Mouse (Mus musculus) heart, postnatal 0 days (tissue): ENCODE measurements around the gene Aebp1. TPM values are rescaled to one million over a fixed set of nuclear protein-coding genes. Genes with fewer than 3 reads are reported as not detected.

ENCODE experiments used
- ATAC-seq: fragments of 200-750 bp; cut with Nextera tagmentation; 2 replicates; pipeline ENCODE4 v1.8.0; 2017; ENCODE audit warnings: low read depth, moderate number of reproducible peaks, moderate library complexity; ENCODE audit not compliant: insufficient read depth
- DNase-seq: peaks from one replicate; pipeline ENCODE4 v3.0.0-alpha.2; 2016; ENCODE audit warnings: low spot score
- H3K27ac ChIP-seq: fragments of 300-500 bp; sonication (generic); 2 replicates; pipeline ENCODE4 v1.5.1; 2014; ENCODE audit warnings: low read depth, mild to moderate bottlenecking
- H3K27me3 ChIP-seq: fragments of 300-500 bp; sonication (generic); 2 replicates; pipeline ENCODE4 v1.6.1; 2014; ENCODE audit warnings: low read length, mixed read lengths; ENCODE audit not compliant: control insufficient read depth, insufficient read depth
- H3K36me3 ChIP-seq: fragments of 300-500 bp; sonication (generic); replicated peaks from 2 replicates; pipeline ENCODE4 v1.6.1; 2014; ENCODE audit warnings: low read length, mixed read lengths; ENCODE audit not compliant: control insufficient read depth, insufficient read depth
- H3K4me1 ChIP-seq: fragments of 300-500 bp; sonication (generic); 2 replicates; pipeline ENCODE4 v1.6.1; 2014; ENCODE audit warnings: antibody characterized with exemption; ENCODE audit not compliant: control insufficient read depth, insufficient read depth
- H3K4me2 ChIP-seq: fragments of 300-500 bp; sonication (generic); 2 replicates; pipeline ENCODE4 v1.6.1; 2014; ENCODE audit warnings: low read depth, mild to moderate bottlenecking, low read length, moderate library complexity
- H3K4me3 ChIP-seq: fragments of 300-500 bp; sonication (generic); 2 replicates; pipeline ENCODE4 v1.5.1; 2014; ENCODE audit warnings: low read depth, low read length
- H3K9ac ChIP-seq: fragments of 300-500 bp; sonication (generic); replicated peaks from 2 replicates; pipeline ENCODE4 v1.6.1; 2014; ENCODE audit warnings: low read depth, low read length, mixed read lengths
- H3K9me3 ChIP-seq: fragments of 300-500 bp; sonication (generic); replicated peaks from 2 replicates; pipeline ENCODE4 v1.6.1; 2016; ENCODE audit warnings: low read length; ENCODE audit not compliant: control insufficient read depth
- CTCF ChIP-seq: IDR thresholded peaks from 2 replicates; pipeline ENCODE4 v1.5.1; 2016; ENCODE audit warnings: antibody characterized with exemption, control low read depth, low read depth
- EP300 ChIP-seq: IDR thresholded peaks from 2 replicates; pipeline ENCODE4 v1.6.1; 2016; ENCODE audit warnings: antibody characterized with exemption, low read depth
- WGBS: fragments of 180-500 bp; shearing (Covaris S2); extraction: QIAGEN DNeasy Blood & Tissue Kit; methylation state at CpG from one replicate; pipeline ENCODE4 v1.1.7; 2014; 5-methylcytosine and 5-hydroxymethylcytosine counted together
- polyA plus RNA-seq: library from polyadenylated mRNA; unstranded; fragments of >200 nt; fragmentation: Nextera tagmentation; extraction: Ambion mirVana; gene quantifications from 2 replicates; pipeline ENCODE4 v1.2.1, GENCODE M21; 2015
- total RNA-seq: library from RNA; depleted of rRNA; stranded (reverse); fragments of >200 nt; gene quantifications from 2 replicates; pipeline ENCODE4 v1.2.3, GENCODE M21; 2014; ENCODE audit warnings: low replicate concordance

Gene Aebp1
- total and polyA plus RNA-seq, 2 experiments from 2014 or later = 14.2 to 17.5 TPM

- Histone ChIP-seq H3K27me3 (no peaks in the 10 kb centered on the region), H3K9me3 (no peaks in the 10 kb centered on the region), H3K27ac (no peak overlapping the region), H3K36me3 (peaks cover 44% of the 10 kb centered on the region), H3K4me3 (no peak overlapping the region), H3K4me1 (0 out of 2 replicates have a peak, but pooled peaks cover 6% of the 10 kb centered on the region), H3K4me2 (no peak overlapping the region), H3K9ac (no peak overlapping the region)
- 65% methylated on average over 11 of the region's 11 CpGs for WGBS
- ATAC-seq = peak; percentile 33
- DNase-seq = no peak
- TF ChIP-seq CTCF (no peak), EP300 (no peak)
Measured at GRCm38 (mm10) chr11:5828509-5829191, 33.1 kb upstream of the Aebp1 start.

- ATAC-seq = no peak
- Histone ChIP-seq H3K9ac (no peak overlapping the region), H3K27me3 (no peaks in the 10 kb centered on the region), H3K4me1 (0 out of 2 replicates have a peak, but pooled peaks cover 6% of the 10 kb centered on the region), H3K27ac (no peak overlapping the region), H3K9me3 (no peaks in the 10 kb centered on the region), H3K4me2 (no peak overlapping the region), H3K4me3 (no peak overlapping the region), H3K36me3 (peaks cover 49% of the 10 kb centered on the region)
- WGBS = 89% methylated on average over 12 of the region's 12 CpGs
- DNase-seq = no peak
- TF ChIP-seq CTCF = no peak
- TF ChIP-seq EP300 = no peak
Measured at GRCm38 (mm10) chr11:5829327-5829726, 32.4 kb upstream of the Aebp1 start.

DNA sequence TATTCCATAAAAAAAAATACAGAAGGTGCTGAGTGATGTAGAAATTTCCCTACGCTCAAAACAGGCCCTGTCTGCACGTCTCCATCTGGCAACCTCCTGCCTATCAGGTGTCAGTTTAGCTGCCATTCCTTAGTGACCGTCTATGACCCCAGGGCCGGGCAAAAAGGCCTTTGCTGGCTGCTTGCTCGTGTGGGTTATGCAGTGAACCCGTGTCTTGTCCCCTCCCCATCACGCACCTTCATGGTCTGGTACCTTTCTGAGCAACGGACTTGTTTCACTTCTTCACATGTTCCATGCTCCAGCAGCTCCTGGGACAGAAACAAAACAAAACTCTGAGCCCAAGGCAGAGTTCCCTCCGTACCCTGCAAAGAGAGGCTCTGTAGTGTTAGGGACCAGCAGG lies 27.2 kb upstream of the Aebp1 start:
- Histone ChIP-seq H3K4me1 (peaks cover 10% of the 10 kb centered on the region; the same call in 1 of the 2 replicates), H3K4me3 (no peak overlapping the region), H3K4me2 (no peak overlapping the region), H3K27ac (no peak overlapping the region), H3K36me3 (peaks cover 38% of the 10 kb centered on the region), H3K9ac (no peak overlapping the region), H3K27me3 (no peaks in the 10 kb centered on the region), H3K9me3 (no peaks in the 10 kb centered on the region)
- DNase-seq = no peak
- WGBS = 70% methylated on average over 9 of the region's 9 CpGs
- TF ChIP-seq CTCF (no peak), EP300 (no peak)
- ATAC-seq = no peak

DNA sequence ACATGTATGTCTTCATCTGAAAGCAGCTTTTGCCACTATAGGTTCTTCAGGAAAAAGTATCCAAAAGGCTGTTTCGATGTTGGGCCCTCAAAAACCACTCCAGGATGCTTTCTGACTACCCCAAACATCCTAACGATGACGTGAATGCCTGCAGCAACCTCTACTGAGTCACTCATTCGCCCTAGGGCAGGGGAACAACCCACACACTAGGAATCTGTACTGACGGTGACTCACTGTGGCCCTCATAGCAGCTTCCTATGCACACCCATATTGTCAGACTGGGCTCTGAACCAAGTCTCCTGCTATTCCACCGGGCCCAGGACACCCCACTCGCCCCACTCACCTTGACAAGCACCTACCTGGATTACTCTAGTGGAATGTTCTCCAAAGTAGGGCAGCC lies 26.7 kb upstream of the Aebp1 start:
- 79% methylated on average over 7 of the region's 7 CpGs for WGBS
- TF ChIP-seq CTCF = no peak
- TF ChIP-seq EP300 = no peak
- Histone ChIP-seq H3K9ac (no peak overlapping the region), H3K9me3 (no peaks in the 10 kb centered on the region), H3K4me3 (no peak overlapping the region), H3K27me3 (no peaks in the 10 kb centered on the region), H3K27ac (no peak overlapping the region), H3K4me2 (no peak overlapping the region), H3K4me1 (peaks cover 10% of the 10 kb centered on the region; the same call in 1 of the 2 replicates), H3K36me3 (peaks cover 34% of the 10 kb centered on the region)
- DNase-seq (no peak), ATAC-seq (no peak)

DNA sequence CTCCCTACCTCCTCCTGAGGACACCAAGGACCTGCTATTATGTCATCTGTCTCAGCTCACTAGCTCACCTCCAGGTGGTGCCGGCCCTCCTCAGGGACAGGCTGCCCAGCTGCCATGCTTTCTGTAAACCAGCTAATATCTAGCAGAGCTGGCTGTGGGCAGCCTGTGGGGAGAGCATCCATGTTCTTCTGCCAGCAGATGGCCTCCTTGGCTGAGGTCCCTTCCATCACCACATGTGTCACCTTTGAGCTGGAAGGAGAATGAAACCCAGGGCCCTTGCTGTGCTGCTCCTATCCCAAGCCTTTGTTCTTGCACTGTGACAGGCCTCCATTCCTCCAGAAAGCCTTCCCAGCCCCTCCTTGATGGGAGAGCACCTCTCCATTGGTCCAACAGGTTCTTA lies 25.6 kb upstream of the Aebp1 start:
- Histone ChIP-seq H3K27ac (no peak overlapping the region), H3K4me3 (no peak overlapping the region), H3K9ac (no peak overlapping the region), H3K27me3 (no peaks in the 10 kb centered on the region), H3K36me3 (peaks cover 29% of the 10 kb centered on the region), H3K4me2 (no peak overlapping the region), H3K4me1 (peaks cover 4% of the 10 kb centered on the region; the same call in 1 of the 2 replicates), H3K9me3 (no peaks in the 10 kb centered on the region)
- TF ChIP-seq CTCF (peak; percentile 41; the same call in 1 of the 2 replicates), EP300 (no peak)
- DNase-seq (no peak), ATAC-seq (no peak)
- WGBS = 46% methylated on average over 1 of the region's 1 CpGs
